Mouse (Mus musculus): ENCODE measurements around the gene Lce1m. TPM values are rescaled to one million over a fixed set of nuclear protein-coding genes. Genes with fewer than 3 reads are reported as not detected.

Lce1m gene
- total and polyA plus RNA-seq, 3 experiments: not detected

DNA sequence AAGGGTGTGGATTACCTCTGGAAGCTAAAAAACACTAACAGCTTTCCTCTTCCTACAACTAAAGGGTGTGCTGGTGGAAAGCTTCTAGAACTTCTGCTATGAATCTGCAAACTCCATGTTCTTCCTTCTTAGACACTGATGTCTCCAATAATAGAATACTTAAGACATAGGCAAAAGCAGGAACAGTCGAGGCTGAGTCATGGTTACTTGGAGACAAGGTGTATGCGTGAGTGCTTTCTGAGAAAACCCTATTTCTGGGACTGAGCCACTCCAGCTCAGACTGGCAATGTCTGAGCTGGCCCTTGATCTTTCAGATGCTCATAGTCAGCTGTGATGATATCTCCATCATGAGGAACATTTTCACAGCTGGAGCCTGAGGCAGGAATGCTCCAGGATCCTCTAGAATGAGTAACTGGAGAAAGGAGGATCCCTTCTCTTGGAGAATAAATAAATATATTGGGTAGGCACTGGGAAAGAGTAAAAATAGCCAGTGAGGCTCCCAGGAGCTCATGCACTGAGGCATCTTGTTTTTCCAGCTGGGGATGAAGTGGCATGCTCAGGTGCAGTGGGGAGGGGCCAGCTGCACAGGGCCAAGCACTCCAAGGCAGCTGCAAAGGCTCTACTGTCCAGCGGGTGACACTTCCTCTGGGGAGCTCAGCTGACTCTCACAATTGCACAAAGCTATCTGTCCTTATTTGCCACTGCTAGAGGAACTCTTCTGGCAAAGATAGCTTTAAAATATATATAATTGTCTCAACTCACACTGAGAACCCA is 4.7 kb upstream of the Lce1m start:
- Histone ChIP-seq H3K36me3 (ENCODE audit: control insufficient read depth, insufficient read depth, low read length) (no peaks in the 10 kb centered on the region), H3K27ac (no peak overlapping the region), H3K4me3 (no peak overlapping the region), H3K79me2 (replicated peaks; ENCODE audit: control insufficient read depth, insufficient read depth, low read length) (no peaks in the 10 kb centered on the region), H3K9ac (ENCODE audit: low read depth, low read length) (no peak overlapping the region), H3K4me1 (ENCODE audit: control insufficient read depth, insufficient read depth, low read length) (no peaks in the 10 kb centered on the region), H3K27me3 (ENCODE audit: control insufficient read depth, insufficient read depth, low read length) (no peaks in the 10 kb centered on the region)
- 61% methylated on average over 3 of the region's 3 CpGs for WGBS
- no peak for DNase-seq
- TF ChIP-seq POLR2A (IDR thresholded peaks at IDR 0.05; ENCODE audit: insufficient read depth, low read depth, low read length) (no peak), EP300 (IDR thresholded peaks at IDR 0.05; ENCODE audit: insufficient read depth, low read depth, low read length) (no peak), CTCF (IDR thresholded peaks at IDR 0.05) (no peak)
- intact Hi-C loops (cut with DNase I): no loop called here

DNA sequence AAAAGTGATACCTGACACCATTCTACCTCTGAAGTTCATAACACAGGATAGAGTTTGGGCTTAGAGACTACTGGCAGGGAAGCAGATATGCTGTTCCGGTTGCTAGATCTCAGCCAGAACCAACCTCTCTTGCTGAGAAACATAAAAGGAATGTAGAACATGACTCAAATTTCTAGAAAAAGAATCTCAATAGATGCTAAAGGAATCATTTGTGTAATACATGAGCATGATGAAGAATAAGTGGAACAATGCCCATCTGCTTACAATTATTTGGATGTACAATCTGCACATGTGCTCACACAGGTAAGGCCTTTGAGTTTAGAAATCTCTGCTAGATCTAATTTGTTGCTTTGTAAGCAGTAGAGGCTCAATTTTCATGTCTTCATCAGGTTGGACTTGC is 2.3 kb upstream of the Lce1m start:
- TF ChIP-seq CTCF (IDR thresholded peaks at IDR 0.05): no peak
- no peak for TF ChIP-seq EP300 (IDR thresholded peaks at IDR 0.05; ENCODE audit: insufficient read depth, low read depth, low read length)
- TF ChIP-seq POLR2A (IDR thresholded peaks at IDR 0.05; ENCODE audit: insufficient read depth, low read depth, low read length): no peak
- peaks cover 2% of the 10 kb centered on the region for H3K27me3 ChIP-seq (ENCODE audit: control insufficient read depth, insufficient read depth, low read length)
- H3K36me3 ChIP-seq (ENCODE audit: control insufficient read depth, insufficient read depth, low read length): no peaks in the 10 kb centered on the region
- no peak overlapping the region for H3K9ac ChIP-seq (ENCODE audit: low read depth, low read length)
- H3K27ac ChIP-seq: no peak overlapping the region
- no peaks in the 10 kb centered on the region for H3K4me1 ChIP-seq (ENCODE audit: control insufficient read depth, insufficient read depth, low read length)
- no peaks in the 10 kb centered on the region for H3K79me2 ChIP-seq (replicated peaks; ENCODE audit: control insufficient read depth, insufficient read depth, low read length)
- DNase-seq: no peak
- intact Hi-C loops (cut with DNase I): no loop called here
- H3K4me3 ChIP-seq: no peak overlapping the region
- WGBS: 87% methylated on average over 1 of the region's 1 CpGs

DNA sequence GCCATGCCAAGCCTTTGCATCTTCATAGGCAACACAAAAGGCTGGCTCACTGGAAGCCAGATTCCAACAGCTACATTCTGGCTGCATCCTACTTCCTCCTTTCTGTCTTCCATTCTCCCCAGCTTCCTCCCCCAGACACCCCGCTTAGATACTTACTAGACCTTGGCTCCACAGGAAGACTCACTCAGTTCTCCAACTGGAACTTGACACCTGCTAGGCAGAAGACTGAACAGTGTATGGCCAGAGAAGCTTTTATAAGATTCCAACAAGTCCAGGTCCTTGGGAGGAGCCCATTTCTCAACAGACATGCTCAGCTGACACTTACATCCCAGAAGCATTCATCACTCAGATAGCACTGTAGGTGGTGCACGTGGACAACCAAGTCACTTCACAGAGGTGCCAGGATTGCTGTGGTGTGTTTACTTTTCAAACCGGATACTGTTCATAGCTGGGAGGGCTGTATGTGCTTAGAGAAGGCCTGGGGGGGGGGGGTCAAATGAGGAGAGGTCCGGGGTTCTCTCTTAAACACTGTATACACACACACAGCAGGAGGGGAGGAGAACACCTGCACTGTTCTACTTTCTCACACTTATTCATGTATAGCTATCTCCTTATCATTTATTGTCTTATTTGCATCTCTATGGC is 3.3 kb downstream of the Lce1m start, which contains the start of gene Crct1:
Gene Crct1 (minus strand): TSS at position 228 of the 645 bp plus-strand sequence.
- WGBS: 50% methylated on average over 4 of the region's 4 CpGs
- DNase-seq: no peak
- no peaks in the 10 kb centered on the region for H3K79me2 ChIP-seq (replicated peaks; ENCODE audit: control insufficient read depth, insufficient read depth, low read length)
- H3K27me3 ChIP-seq (ENCODE audit: control insufficient read depth, insufficient read depth, low read length): peaks cover 2% of the 10 kb centered on the region
- H3K4me1 ChIP-seq (ENCODE audit: control insufficient read depth, insufficient read depth, low read length): no peaks in the 10 kb centered on the region
- H3K36me3 ChIP-seq (ENCODE audit: control insufficient read depth, insufficient read depth, low read length): no peaks in the 10 kb centered on the region
- H3K27ac ChIP-seq: no peak within 1 kb of the TSS
- H3K9ac ChIP-seq (ENCODE audit: low read depth, low read length): no peak within 1 kb of the TSS
- peak within 1 kb of the TSS; percentile 8; the same call in 1 of the 2 replicates for H3K4me3 ChIP-seq
- intact Hi-C loops (cut with DNase I): no loop called here
- TF ChIP-seq POLR2A (IDR thresholded peaks at IDR 0.05; ENCODE audit: insufficient read depth, low read depth, low read length) (no peak), CTCF (IDR thresholded peaks at IDR 0.05) (no peak), EP300 (IDR thresholded peaks at IDR 0.05; ENCODE audit: insufficient read depth, low read depth, low read length) (no peak)

DNA sequence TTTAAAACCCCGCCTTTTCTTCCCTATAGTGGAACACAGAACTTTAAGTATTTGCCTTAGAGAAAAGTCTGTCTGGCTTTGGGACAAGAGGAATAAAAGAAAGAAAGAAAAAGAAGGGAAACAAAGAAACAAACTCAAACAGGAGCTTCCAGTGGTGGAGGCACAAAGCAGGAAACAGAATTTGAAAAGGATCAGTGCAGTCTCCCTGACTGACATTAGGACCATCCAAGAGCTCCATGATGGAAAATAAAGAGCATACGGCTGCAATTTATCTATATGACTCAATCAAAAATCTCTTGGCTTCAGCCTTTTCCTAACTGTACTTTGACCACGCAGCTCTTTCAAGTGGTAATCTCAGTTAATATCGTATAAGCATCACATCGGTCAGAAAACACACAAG is 4.0 kb downstream of the Lce1m start:
- H3K27me3 ChIP-seq (ENCODE audit: control insufficient read depth, insufficient read depth, low read length): peaks cover 2% of the 10 kb centered on the region
- DNase-seq: no peak
- intact Hi-C loops (cut with DNase I): no loop called here
- no peaks in the 10 kb centered on the region for H3K79me2 ChIP-seq (replicated peaks; ENCODE audit: control insufficient read depth, insufficient read depth, low read length)
- H3K9ac ChIP-seq (ENCODE audit: low read depth, low read length): no peak overlapping the region
- no peaks in the 10 kb centered on the region for H3K36me3 ChIP-seq (ENCODE audit: control insufficient read depth, insufficient read depth, low read length)
- no peaks in the 10 kb centered on the region for H3K4me1 ChIP-seq (ENCODE audit: control insufficient read depth, insufficient read depth, low read length)
- no peak overlapping the region for H3K27ac ChIP-seq
- H3K4me3 ChIP-seq: peak overlapping the region; percentile 8; the same call in 1 of the 2 replicates
- 32% methylated on average over 5 of the region's 5 CpGs for WGBS
- TF ChIP-seq POLR2A (IDR thresholded peaks at IDR 0.05; ENCODE audit: insufficient read depth, low read depth, low read length) (no peak), EP300 (IDR thresholded peaks at IDR 0.05; ENCODE audit: insufficient read depth, low read depth, low read length) (no peak), CTCF (IDR thresholded peaks at IDR 0.05) (no peak)

DNA sequence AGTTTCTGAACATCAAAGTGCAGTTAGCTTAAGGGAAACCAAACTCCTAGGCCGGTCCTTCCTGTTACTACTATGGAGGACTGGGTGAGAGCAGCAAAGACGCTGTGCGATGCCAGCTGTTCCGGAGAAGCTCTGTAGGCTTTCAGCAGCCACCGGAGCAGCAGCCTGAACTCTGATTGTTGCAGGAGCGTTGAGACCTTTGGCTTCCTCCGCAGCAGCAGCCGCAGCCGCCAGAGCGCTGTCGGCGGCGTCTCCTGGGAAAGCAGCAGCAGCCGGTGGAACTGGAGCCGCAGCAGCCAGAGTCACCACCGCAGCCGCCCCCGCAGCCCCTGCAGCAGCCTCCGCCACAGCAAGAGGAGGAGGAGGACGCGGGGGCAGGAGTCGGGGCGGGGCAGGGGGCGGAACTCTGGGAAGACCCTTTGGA is 4.5 kb downstream of the Lce1m start:
- no peaks in the 10 kb centered on the region for H3K36me3 ChIP-seq (ENCODE audit: control insufficient read depth, insufficient read depth, low read length)
- H3K79me2 ChIP-seq (replicated peaks; ENCODE audit: control insufficient read depth, insufficient read depth, low read length): no peaks in the 10 kb centered on the region
- no peaks in the 10 kb centered on the region for H3K4me1 ChIP-seq (ENCODE audit: control insufficient read depth, insufficient read depth, low read length)
- H3K4me3 ChIP-seq: peak overlapping the region; percentile 8; the same call in 1 of the 2 replicates
- H3K27me3 ChIP-seq (ENCODE audit: control insufficient read depth, insufficient read depth, low read length): peaks cover 2% of the 10 kb centered on the region
- TF ChIP-seq EP300 (IDR thresholded peaks at IDR 0.05; ENCODE audit: insufficient read depth, low read depth, low read length): no peak
- TF ChIP-seq POLR2A (IDR thresholded peaks at IDR 0.05; ENCODE audit: insufficient read depth, low read depth, low read length): no peak
- TF ChIP-seq CTCF (IDR thresholded peaks at IDR 0.05): no peak
- intact Hi-C loops (cut with DNase I): no loop called here
- 1% methylated on average over 24 of the region's 24 CpGs for WGBS
- no peak overlapping the region for H3K27ac ChIP-seq
- no peak overlapping the region for H3K9ac ChIP-seq (ENCODE audit: low read depth, low read length)
- peak; percentile 11 to 21 for DNase-seq

DNA sequence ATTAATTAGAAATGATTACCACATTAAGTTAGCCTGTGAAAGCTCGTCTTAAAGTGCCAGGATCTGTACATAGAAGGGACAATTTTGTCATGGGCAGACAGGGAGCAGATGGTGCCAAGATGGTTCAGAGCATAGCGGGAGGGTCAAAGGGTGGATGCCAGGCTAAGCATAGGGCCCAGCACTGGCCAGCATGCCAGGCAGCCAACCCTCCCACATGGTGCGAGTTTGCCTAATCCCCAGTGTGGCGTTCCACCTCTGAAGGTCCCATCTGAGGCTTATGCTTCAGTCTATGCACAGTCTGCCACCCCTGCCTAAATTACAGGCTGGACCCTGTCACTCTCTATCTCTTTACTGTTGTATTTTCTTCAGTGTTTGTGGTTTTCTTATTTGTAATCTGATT is 16.0 kb downstream of the Lce1m start:
- H3K27ac ChIP-seq: no peak overlapping the region
- H3K9ac ChIP-seq (ENCODE audit: low read depth, low read length): no peak overlapping the region
- DNase-seq: no peak
- no peaks in the 10 kb centered on the region for H3K4me1 ChIP-seq (ENCODE audit: control insufficient read depth, insufficient read depth, low read length)
- H3K36me3 ChIP-seq (ENCODE audit: control insufficient read depth, insufficient read depth, low read length): no peaks in the 10 kb centered on the region
- TF ChIP-seq EP300 (IDR thresholded peaks at IDR 0.05; ENCODE audit: insufficient read depth, low read depth, low read length) (no peak), CTCF (IDR thresholded peaks at IDR 0.05) (no peak), POLR2A (IDR thresholded peaks at IDR 0.05; ENCODE audit: insufficient read depth, low read depth, low read length) (no peak)
- no peaks in the 10 kb centered on the region for H3K79me2 ChIP-seq (replicated peaks; ENCODE audit: control insufficient read depth, insufficient read depth, low read length)
- H3K27me3 ChIP-seq (ENCODE audit: control insufficient read depth, insufficient read depth, low read length): no peaks in the 10 kb centered on the region
- intact Hi-C loops (cut with DNase I): no loop called here
- 66% methylated on average over 4 of the region's 4 CpGs for WGBS
- H3K4me3 ChIP-seq: no peak overlapping the region
